Mouse (Mus musculus) hindbrain, postnatal 0 days (tissue): ENCODE results near the gene Nrgn. TPM values are rescaled to one million over a fixed set of nuclear protein-coding genes. Genes with fewer than 3 reads are reported as not detected.

Experiments used
- ATAC-seq: fragments of 200-750 bp; cut with Nextera tagmentation; 2 replicates; pipeline ENCODE4 v1.8.0; 2017; ENCODE audit warnings: mild to moderate bottlenecking, moderate TSS enrichment, moderate library complexity
- DNase-seq: peaks from one replicate; pipeline ENCODE4 v3.0.0-alpha.2; 2015; ENCODE audit warnings: low spot score
- H3K27ac ChIP-seq: fragments of 300-500 bp; sonication (generic); 2 replicates; pipeline ENCODE4 v1.5.1; 2014; ENCODE audit warnings: mild to moderate bottlenecking
- H3K27me3 ChIP-seq: fragments of 300-500 bp; sonication (generic); 2 replicates; pipeline ENCODE4 v1.6.1; 2014; ENCODE audit warnings: low read length, mixed read lengths; ENCODE audit not compliant: insufficient read depth
- H3K36me3 ChIP-seq: fragments of 300-500 bp; sonication (generic); 2 replicates; pipeline ENCODE4 v1.6.1; 2014; ENCODE audit warnings: low read length, mixed read lengths; ENCODE audit not compliant: insufficient read depth
- H3K4me1 ChIP-seq: fragments of 300-500 bp; sonication (generic); 2 replicates; pipeline ENCODE4 v1.6.1; 2014; ENCODE audit warnings: antibody characterized with exemption, low read length, mixed read lengths; ENCODE audit not compliant: insufficient read depth
- H3K4me2 ChIP-seq: fragments of 300-500 bp; sonication (generic); 2 replicates; pipeline ENCODE4 v1.6.1; 2014; ENCODE audit warnings: low read depth, mild to moderate bottlenecking, low read length, moderate library complexity, mixed read lengths
- H3K4me3 ChIP-seq: fragments of 300-500 bp; sonication (generic); 2 replicates; pipeline ENCODE4 v1.5.1; 2014; ENCODE audit warnings: low read length
- H3K9ac ChIP-seq: fragments of 300-500 bp; sonication (generic); replicated peaks from 2 replicates; pipeline ENCODE4 v1.6.1; 2014; ENCODE audit warnings: mild to moderate bottlenecking, low read length, moderate library complexity, mixed read lengths
- H3K9me3 ChIP-seq: fragments of 300-500 bp; sonication (generic); 2 replicates; pipeline ENCODE4 v1.6.1; 2016; ENCODE audit warnings: low read length, mixed read lengths
- CTCF ChIP-seq: IDR thresholded peaks from 2 replicates; pipeline ENCODE4 v1.5.1; 2016; ENCODE audit warnings: antibody characterized with exemption, control low read depth, low read depth
- WGBS: fragments of 180-500 bp; shearing (Covaris S2); extraction: QIAGEN DNeasy Blood & Tissue Kit; methylation state at CpG from one replicate; pipeline ENCODE4 v1.1.7; 2014; 5-methylcytosine and 5-hydroxymethylcytosine counted together
- polyA plus RNA-seq: library from polyadenylated mRNA; unstranded; fragments of >200 nt; fragmentation: Nextera tagmentation; extraction: Ambion mirVana; gene quantifications from 2 replicates; pipeline ENCODE4 v1.2.1, GENCODE M21; 2015
- total RNA-seq: library from RNA; depleted of rRNA; stranded (reverse); fragments of >200 nt; gene quantifications from 2 replicates; pipeline ENCODE4 v1.2.3, GENCODE M21; 2014

The Nrgn gene
- total and polyA plus RNA-seq, 2 experiments from 2014 or later: 8.3 to 15.4 TPM

GRCm38 (mm10) chr9:37545166-37545610 is 7.5 kb downstream of the Nrgn start:
- Histone ChIP-seq H3K27me3 (peaks cover 23% of the 10 kb centered on the region), H3K9ac (0 out of 2 replicates have a peak overlapping the region, but pooled peaks have one; percentile 21), H3K36me3 (no peaks in the 10 kb centered on the region), H3K4me1 (peaks cover 8% of the 10 kb centered on the region), H3K27ac (no peak overlapping the region), H3K4me2 (peak overlapping the region; percentile 62), H3K4me3 (peak overlapping the region; percentile 31), H3K9me3 (no peaks in the 10 kb centered on the region)
- WGBS: 13% methylated on average over 17 of the region's 17 CpGs
- DNase-seq (no peak), ATAC-seq (peak; percentile 71)
- TF ChIP-seq CTCF: no peak

GRCm38 (mm10) chr9:37544447-37545165 is 8.1 kb downstream of the Nrgn start:
- H3K36me3 ChIP-seq: no peaks in the 10 kb centered on the region
- no peaks in the 10 kb centered on the region for H3K9me3 ChIP-seq
- WGBS: 2% methylated on average over 29 of the region's 29 CpGs
- ATAC-seq (peak; percentile 28; the same call in 1 of the 2 replicates), DNase-seq (peak; percentile 82)
- peak overlapping the region; percentile 62 for H3K4me2 ChIP-seq
- peak; percentile 78 for TF ChIP-seq CTCF
- peaks cover 8% of the 10 kb centered on the region for H3K4me1 ChIP-seq
- H3K27me3 ChIP-seq: peaks cover 19% of the 10 kb centered on the region
- H3K27ac ChIP-seq: no peak overlapping the region
- peak overlapping the region; percentile 31 for H3K4me3 ChIP-seq
- H3K9ac ChIP-seq: 0 out of 2 replicates have a peak overlapping the region, but pooled peaks have one; percentile 21

GRCm38 (mm10) chr9:37543869-37544440 is 8.7 kb downstream of the Nrgn start:
- WGBS: 33% methylated on average over 12 of the region's 12 CpGs
- H3K36me3 ChIP-seq: no peaks in the 10 kb centered on the region
- TF ChIP-seq CTCF: no peak
- no peaks in the 10 kb centered on the region for H3K9me3 ChIP-seq
- H3K27me3 ChIP-seq: peaks cover 17% of the 10 kb centered on the region; the same call in 1 of the 2 replicates
- DNase-seq (no peak), ATAC-seq (no peak)
- no peak overlapping the region for H3K9ac ChIP-seq
- H3K27ac ChIP-seq: no peak overlapping the region
- peak overlapping the region; percentile 31 for H3K4me3 ChIP-seq
- H3K4me1 ChIP-seq: peaks cover 8% of the 10 kb centered on the region
- peak overlapping the region; percentile 62 for H3K4me2 ChIP-seq

- DNase-seq: no peak
- no peak for ATAC-seq
- H3K36me3 ChIP-seq: no peaks in the 10 kb centered on the region; the same call in 1 of the 2 replicates
Measured at GRCm38 (mm10) chr9:37541851-37542642, 10.7 kb downstream of the Nrgn start.

GRCm38 (mm10) chr9:37540701-37541575 is 11.8 kb downstream of the Nrgn start:
- 0 out of 2 replicates have a peak, but pooled peaks cover 13% of the 10 kb centered on the region for H3K27me3 ChIP-seq
- no peak for TF ChIP-seq CTCF
- no peak for DNase-seq
- no peak for ATAC-seq
- WGBS: 86% methylated on average over 6 of the region's 6 CpGs
- no peaks in the 10 kb centered on the region for H3K9me3 ChIP-seq
- H3K27ac ChIP-seq: no peak overlapping the region
- H3K9ac ChIP-seq: no peak overlapping the region
- no peak overlapping the region for H3K4me3 ChIP-seq
- no peaks in the 10 kb centered on the region; the same call in 1 of the 2 replicates for H3K36me3 ChIP-seq
- no peak overlapping the region for H3K4me2 ChIP-seq
- peaks cover 8% of the 10 kb centered on the region for H3K4me1 ChIP-seq

More at GRCm38 (mm10) chr9:37541851-37542642, 10.7 kb downstream of the Nrgn start:
- 74% methylated on average over 7 of the region's 7 CpGs for WGBS
- Histone ChIP-seq H3K4me2 (no peak overlapping the region), H3K27ac (no peak overlapping the region), H3K9ac (no peak overlapping the region), H3K27me3 (0 out of 2 replicates have a peak, but pooled peaks cover 13% of the 10 kb centered on the region), H3K9me3 (no peaks in the 10 kb centered on the region), H3K4me1 (peaks cover 8% of the 10 kb centered on the region), H3K4me3 (no peak overlapping the region)
- no peak for TF ChIP-seq CTCF

- no peaks in the 10 kb centered on the region for H3K9me3 ChIP-seq
- H3K4me3 ChIP-seq: no peak overlapping the region
- ATAC-seq (no peak), DNase-seq (no peak)
- H3K9ac ChIP-seq: no peak overlapping the region
- H3K36me3 ChIP-seq: no peaks in the 10 kb centered on the region; the same call in 1 of the 2 replicates
- H3K4me1 ChIP-seq: peaks cover 8% of the 10 kb centered on the region
- H3K27me3 ChIP-seq: 0 out of 2 replicates have a peak, but pooled peaks cover 9% of the 10 kb centered on the region
- WGBS: 87% methylated on average over 4 of the region's 4 CpGs
- no peak overlapping the region for H3K27ac ChIP-seq
- TF ChIP-seq CTCF: no peak
- H3K4me2 ChIP-seq: no peak overlapping the region
Measured at GRCm38 (mm10) chr9:37540226-37540625, 12.5 kb downstream of the Nrgn start.
